Mouse (Mus musculus) stomach, postnatal 0 days (tissue): ENCODE data around the gene Parvb. TPM values are rescaled to one million over a fixed set of nuclear protein-coding genes. Genes with fewer than 3 reads are reported as not detected.
A peak's percentile ranks its signal among the peaks of the same experiment; 100 is the strongest.

ENCODE experiments used
- ATAC-seq: fragments of 200-750 bp; cut with Nextera tagmentation; 2 replicates; pipeline ENCODE4 v1.8.0; 2017; ENCODE audit not compliant: low FRiP score, low TSS enrichment
- DNase-seq: peaks from one replicate; pipeline ENCODE4 v3.0.0-alpha.2; 2016; ENCODE audit warnings: low spot score
- H3K27ac ChIP-seq: fragments of 300-500 bp; sonication (generic); replicated peaks from 2 replicates; pipeline ENCODE4 v1.5.1; 2014; ENCODE audit warnings: mild to moderate bottlenecking, control low read depth
- H3K27me3 ChIP-seq: fragments of 300-500 bp; sonication (generic); 2 replicates; pipeline ENCODE4 v1.6.1; 2014; ENCODE audit warnings: low read length; ENCODE audit not compliant: control insufficient read depth, insufficient read depth
- H3K36me3 ChIP-seq: fragments of 300-500 bp; sonication (generic); 2 replicates; pipeline ENCODE4 v1.6.1; 2014; ENCODE audit warnings: low read length, mixed read lengths; ENCODE audit not compliant: control insufficient read depth, insufficient read depth
- H3K4me1 ChIP-seq: fragments of 300-500 bp; sonication (generic); replicated peaks from 2 replicates; pipeline ENCODE4 v1.6.1; 2014; ENCODE audit warnings: antibody characterized with exemption; ENCODE audit not compliant: control insufficient read depth, insufficient read depth
- H3K4me2 ChIP-seq: fragments of 300-500 bp; sonication (generic); replicated peaks from 2 replicates; pipeline ENCODE4 v1.6.1; 2014; ENCODE audit warnings: low read depth, mild to moderate bottlenecking, control low read depth, moderate library complexity
- H3K4me3 ChIP-seq: fragments of 300-500 bp; sonication (generic); 2 replicates; pipeline ENCODE4 v1.5.1; 2014; ENCODE audit warnings: low read depth, low read length, control low read depth
- H3K9ac ChIP-seq: fragments of 300-500 bp; sonication (generic); 2 replicates; pipeline ENCODE4 v1.6.1; 2014; ENCODE audit warnings: mild to moderate bottlenecking, low read length, control low read depth, mixed read lengths
- H3K9me3 ChIP-seq: fragments of 300-500 bp; sonication (generic); 2 replicates; pipeline ENCODE4 v1.6.1; 2016; ENCODE audit warnings: low read length; ENCODE audit not compliant: control insufficient read depth
- CTCF ChIP-seq: IDR thresholded peaks from 2 replicates; pipeline ENCODE4 v1.5.1; 2016; ENCODE audit warnings: antibody characterized with exemption, low read depth, mild to moderate bottlenecking, moderate library complexity
- EP300 ChIP-seq: optimal IDR thresholded peaks from 2 replicates; pipeline ENCODE3; 2016; ENCODE audit warnings: antibody characterized with exemption
- WGBS: fragments of 180-500 bp; shearing (Covaris S2); extraction: QIAGEN DNeasy Blood & Tissue Kit; methylation state at CpG from one replicate; pipeline ENCODE4 v1.1.7; 2014; 5-methylcytosine and 5-hydroxymethylcytosine counted together
- polyA plus RNA-seq: library from polyadenylated mRNA; unstranded; fragments of >200 nt; fragmentation: Nextera tagmentation; extraction: Ambion mirVana; gene quantifications from 2 replicates; pipeline ENCODE4 v1.2.1, GENCODE M21; 2015

Gene Parvb
- polyA plus RNA-seq, 1 experiment from 2014 or later: 1.1 TPM

DNA sequence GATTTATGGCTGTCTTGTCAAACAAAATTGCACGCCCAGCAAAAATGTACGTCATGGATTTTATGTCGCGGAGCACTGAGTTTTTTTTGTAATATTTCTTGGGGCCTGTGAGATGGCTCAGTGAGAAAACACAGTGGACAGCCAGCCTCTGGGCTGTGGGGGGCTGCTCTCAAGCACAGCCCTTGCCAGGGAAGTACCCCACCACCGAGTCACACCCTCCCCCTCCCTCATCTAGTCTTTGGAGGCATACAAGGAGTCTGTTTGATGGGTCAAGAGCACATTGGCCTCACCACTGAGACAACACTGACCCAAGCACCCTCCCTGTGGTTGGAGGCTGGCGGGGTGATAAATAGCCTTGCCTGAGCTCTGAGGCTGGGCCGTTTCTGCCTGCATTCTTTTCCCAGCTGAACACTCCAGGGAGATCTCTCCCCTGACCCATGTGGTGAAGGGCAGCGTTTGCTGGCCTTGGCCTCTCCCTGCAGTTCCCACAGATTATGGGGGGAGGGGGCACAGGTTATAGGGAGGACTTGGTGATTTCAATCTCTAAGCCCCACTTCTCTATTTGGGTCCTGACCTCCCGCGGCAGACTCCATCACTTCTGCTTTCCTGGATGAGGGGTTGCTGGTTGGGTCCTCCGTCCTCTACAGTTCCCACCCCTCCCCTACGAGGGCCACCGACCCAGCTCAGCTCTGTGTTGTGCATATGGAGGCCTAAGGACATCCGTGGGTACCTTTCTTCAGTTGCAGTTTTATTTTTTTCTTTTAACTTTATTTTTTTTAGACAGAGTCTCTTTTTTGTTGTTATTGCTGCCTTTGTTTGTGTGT, 118.3 kb downstream of the Parvb start:
- no peaks in the 10 kb centered on the region for H3K27me3 ChIP-seq
- H3K4me3 ChIP-seq: no peak overlapping the region
- H3K36me3 ChIP-seq: no peaks in the 10 kb centered on the region
- no peak overlapping the region for H3K4me2 ChIP-seq
- WGBS: 40% methylated on average over 14 of the region's 14 CpGs
- H3K9me3 ChIP-seq: no peaks in the 10 kb centered on the region
- no peak for TF ChIP-seq EP300
- TF ChIP-seq CTCF: no peak
- DNase-seq (no peak), ATAC-seq (no peak)
- H3K9ac ChIP-seq: no peak overlapping the region
- no peaks in the 10 kb centered on the region for H3K4me1 ChIP-seq
- H3K27ac ChIP-seq: no peak overlapping the region

GRCm38 (mm10) chr15:84351342-84351741, 119.5 kb downstream of the Parvb start:
- Histone ChIP-seq H3K27me3 (no peaks in the 10 kb centered on the region), H3K9ac (no peak overlapping the region), H3K4me2 (no peak overlapping the region), H3K4me3 (no peak overlapping the region), H3K9me3 (no peaks in the 10 kb centered on the region), H3K27ac (no peak overlapping the region), H3K36me3 (no peaks in the 10 kb centered on the region), H3K4me1 (no peaks in the 10 kb centered on the region)
- WGBS: 85% methylated on average over 7 of the region's 7 CpGs
- TF ChIP-seq CTCF: no peak
- TF ChIP-seq EP300: no peak
- no peak for ATAC-seq
- DNase-seq: no peak

DNA sequence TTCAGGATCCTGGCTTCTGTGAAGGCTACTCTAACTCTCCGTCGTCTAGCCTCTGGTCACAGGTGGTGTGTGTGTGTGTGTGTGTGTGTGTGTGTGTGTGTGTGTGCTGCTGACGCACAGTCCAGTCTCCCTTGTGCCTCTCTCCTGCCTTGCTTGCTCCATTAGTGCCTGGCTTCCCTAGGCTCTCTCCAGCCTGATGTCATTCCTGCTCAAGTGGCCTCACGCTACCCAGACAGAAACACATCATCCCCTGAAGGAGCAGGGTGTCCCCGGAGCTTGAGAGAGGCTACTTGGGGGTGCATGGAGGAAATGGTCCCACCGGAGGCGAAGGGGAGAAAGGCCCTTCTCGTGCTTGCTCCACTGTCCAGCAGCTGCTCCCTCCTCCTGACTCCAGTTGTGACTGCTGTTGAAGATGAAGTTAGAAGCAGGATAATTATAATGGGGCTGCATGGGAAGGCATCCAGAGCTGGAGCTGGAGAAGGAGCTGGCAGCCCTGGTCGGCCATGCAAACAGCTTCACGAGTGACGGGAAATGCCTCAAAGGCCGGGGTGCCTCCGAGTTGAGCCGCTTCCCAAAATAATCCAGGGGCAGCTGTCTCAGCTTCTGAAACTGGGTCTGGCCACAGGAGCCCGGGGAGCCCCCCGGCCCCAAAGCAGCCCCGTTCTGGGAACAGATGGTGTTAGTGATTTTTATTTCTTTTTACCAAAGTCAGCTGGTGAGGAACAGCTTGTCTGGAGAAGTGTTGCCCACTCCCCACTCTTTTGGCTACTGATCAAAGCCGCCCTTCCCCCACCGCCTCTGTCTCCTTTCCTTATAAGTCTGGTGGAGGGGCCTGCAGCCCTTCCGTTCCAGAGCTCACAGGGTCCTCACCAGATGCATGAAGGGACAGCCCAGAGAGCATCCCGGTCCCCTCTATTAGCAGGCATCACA, 120.3 kb downstream of the Parvb start:
- no peak for TF ChIP-seq EP300
- no peak for TF ChIP-seq CTCF
- Histone ChIP-seq H3K27ac (peak overlapping the region; percentile 24; the same call in 1 of the 2 replicates), H3K4me3 (no peak overlapping the region), H3K9ac (no peak overlapping the region), H3K9me3 (no peaks in the 10 kb centered on the region), H3K4me1 (no peaks in the 10 kb centered on the region), H3K4me2 (0 out of 2 replicates have a peak overlapping the region, but pooled peaks have one; percentile 8), H3K27me3 (no peaks in the 10 kb centered on the region), H3K36me3 (no peaks in the 10 kb centered on the region)
- 47% methylated on average over 21 of the region's 21 CpGs for WGBS
- peak; percentile 24; the same call in 1 of the 2 replicates for ATAC-seq
- no peak for DNase-seq

DNA sequence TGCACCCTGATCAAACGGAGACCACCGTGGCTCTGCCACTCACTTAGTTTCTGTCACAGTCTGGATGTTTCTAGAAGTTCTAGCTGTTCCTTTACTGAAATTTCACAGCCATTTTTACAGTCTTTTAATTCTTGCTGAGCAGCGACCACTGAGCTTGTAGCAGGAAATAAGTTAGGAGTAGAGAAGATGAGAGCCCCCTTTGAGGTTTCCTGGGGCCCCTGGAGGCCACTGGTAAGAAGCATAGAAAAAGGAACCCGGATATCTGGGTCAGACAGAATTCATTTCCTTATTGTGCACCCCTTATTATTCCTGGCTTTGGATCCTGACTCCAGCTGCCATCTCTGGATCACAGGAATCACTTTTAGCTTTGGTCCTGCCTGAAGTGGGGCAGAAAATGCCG, 123.2 kb downstream of the Parvb start:
- Histone ChIP-seq H3K4me3 (no peak overlapping the region), H3K4me1 (no peaks in the 10 kb centered on the region), H3K36me3 (no peaks in the 10 kb centered on the region), H3K4me2 (no peak overlapping the region), H3K27me3 (no peaks in the 10 kb centered on the region), H3K9ac (no peak overlapping the region), H3K27ac (no peak overlapping the region), H3K9me3 (no peaks in the 10 kb centered on the region)
- no peak for TF ChIP-seq CTCF
- DNase-seq: no peak
- no peak for ATAC-seq
- WGBS: 71% methylated on average over 5 of the region's 5 CpGs

DNA sequence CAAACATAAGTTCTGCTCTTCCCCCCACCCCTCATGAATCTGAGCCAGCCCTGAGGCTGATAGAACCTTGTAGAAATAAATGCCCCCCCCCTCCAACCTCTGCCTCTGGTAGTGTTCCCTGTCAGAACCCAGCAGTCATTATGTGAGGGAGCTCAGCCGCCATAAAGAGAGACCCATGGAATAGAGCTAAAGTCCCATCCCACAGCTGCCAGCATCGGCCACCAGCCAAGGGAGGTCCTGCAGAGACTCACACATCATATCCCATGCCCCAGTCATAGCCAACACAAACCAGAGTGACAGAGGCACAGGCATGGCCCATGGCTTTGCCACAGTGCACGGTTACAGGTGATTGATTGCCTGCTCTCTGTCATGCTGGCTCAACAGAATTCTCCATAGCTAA, 132.9 kb downstream of the Parvb start:
- ATAC-seq (no peak), DNase-seq (no peak)
- H3K27ac ChIP-seq: no peak overlapping the region
- H3K27me3 ChIP-seq: no peaks in the 10 kb centered on the region
- no peak overlapping the region for H3K4me3 ChIP-seq
- H3K9ac ChIP-seq: no peak overlapping the region
- WGBS: 80% methylated on average over 3 of the region's 3 CpGs
- H3K9me3 ChIP-seq: no peaks in the 10 kb centered on the region
- H3K36me3 ChIP-seq: no peaks in the 10 kb centered on the region
- H3K4me1 ChIP-seq: no peaks in the 10 kb centered on the region
- no peak overlapping the region for H3K4me2 ChIP-seq
- TF ChIP-seq EP300 (no peak), CTCF (no peak)

Other genes starting within 250 kb of the Parvb start
- gene Efcab6, start 166.7 kb upstream of the Parvb start, polyA plus RNA-seq: 0.07 and 0.22 TPM in 2 replicates
- 3.9 and 4.0 TPM in 2 replicates for gene Sult4a1, start 126.3 kb upstream of the Parvb start, polyA plus RNA-seq
- not detected in 2 replicates for gene Pnpla5, start 108.9 kb upstream of the Parvb start, polyA plus RNA-seq
- 3.0 and 4.1 TPM in 2 replicates for gene Pnpla3, start 64.2 kb upstream of the Parvb start, polyA plus RNA-seq
- 92.3 and 97.4 TPM in 2 replicates for gene Samm50, start 39.8 kb upstream of the Parvb start, polyA plus RNA-seq
- gene Parvg, start 92.0 kb downstream of the Parvb start, polyA plus RNA-seq: 1.3 TPM in 2 replicates
- gene Shisal1, start 215.1 kb downstream of the Parvb start, polyA plus RNA-seq: 0.82 and 1.1 TPM in 2 replicates